Mouse (Mus musculus) layer of hippocampus, adult 9-11 months (tissue): Measurements from ENCODE around the gene Lsm6.

Experiments
- DNase-seq: peaks from one replicate; pipeline ENCODE4 v3.0.0; 2022

Gene Lsm6

GRCm38 (mm10) chr8:78801201-78801600 lies 19.7 kb downstream of the Lsm6 start:
- DNase-seq, result no peak

DNA sequence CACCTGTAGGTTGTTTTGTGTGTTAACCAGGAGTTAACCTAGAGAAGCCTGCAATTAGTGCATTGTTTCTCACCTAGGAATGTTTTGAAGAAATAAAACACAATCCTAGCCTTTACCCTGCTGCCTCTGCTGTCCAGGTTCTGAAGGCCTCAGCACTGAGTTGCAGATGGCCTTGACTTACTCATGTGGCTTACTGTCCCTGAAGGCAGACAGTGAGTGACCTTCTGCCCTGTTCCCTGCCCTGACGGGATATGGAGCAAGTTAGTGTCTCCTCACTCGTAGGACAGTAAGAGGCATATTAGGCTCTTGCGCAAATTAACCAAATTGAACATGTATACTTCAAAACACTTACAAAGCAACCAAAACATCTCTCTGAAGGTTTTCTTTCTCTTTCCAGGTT lies 22.3 kb downstream of the Lsm6 start:
- no peak for DNase-seq

DNA sequence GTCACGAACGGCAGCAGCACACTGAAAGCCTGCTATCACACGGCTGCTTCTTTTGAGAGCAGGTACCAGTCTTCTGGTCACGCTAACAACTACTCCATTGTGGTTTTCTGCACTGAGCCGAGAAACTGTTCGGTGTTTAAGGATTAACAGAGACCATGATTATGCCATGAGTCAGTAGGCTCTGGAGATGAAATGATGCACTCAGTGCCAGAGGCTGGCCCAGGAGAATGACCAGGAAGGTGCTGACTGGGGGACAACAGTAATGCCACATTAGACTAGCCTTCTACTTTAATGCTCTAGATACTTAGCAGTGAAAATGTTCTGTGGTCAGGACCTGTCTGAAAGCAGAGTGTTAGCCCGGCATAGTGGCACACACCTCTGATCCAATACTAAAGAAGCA lies 23.0 kb downstream of the Lsm6 start:
- DNase-seq, result no peak

DNA sequence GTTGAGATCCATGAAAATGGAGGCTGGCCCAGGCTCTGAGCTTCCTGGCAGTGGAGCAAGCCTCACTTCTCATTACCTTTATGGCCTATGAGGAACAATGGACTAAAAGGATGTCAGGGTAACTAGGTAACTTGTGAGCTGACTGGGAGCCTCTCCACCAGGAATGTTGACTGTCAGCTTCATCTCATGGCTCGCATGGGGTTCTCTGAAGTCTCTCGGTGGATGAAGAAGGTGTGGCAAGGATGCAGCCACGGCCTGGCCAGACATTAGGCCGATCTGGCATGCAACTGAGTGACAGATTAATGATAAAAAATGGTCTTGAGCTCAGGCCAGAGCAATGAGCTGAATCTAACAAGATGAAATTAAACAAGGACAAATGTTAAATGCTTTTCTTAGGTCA lies 27.7 kb downstream of the Lsm6 start:
- no peak for DNase-seq

DNA sequence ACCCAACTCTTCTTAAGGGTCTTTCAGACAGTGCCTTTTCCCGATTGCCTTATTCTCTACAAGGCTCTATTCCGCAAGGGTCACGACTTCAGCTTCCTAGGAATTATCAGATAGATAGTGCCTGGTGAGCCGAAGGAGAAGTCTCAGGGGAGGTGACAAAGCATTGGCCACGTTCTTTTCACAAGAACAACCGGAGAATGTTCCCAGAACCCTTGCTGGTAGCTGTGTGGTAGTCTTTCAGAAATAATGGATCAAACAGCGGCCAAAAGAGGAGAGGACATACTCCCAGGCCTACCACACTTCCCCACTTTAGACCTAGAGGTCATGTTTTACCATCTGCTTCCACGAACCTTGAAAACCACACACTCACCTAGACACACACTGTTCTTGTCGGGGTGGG lies 44.1 kb downstream of the Lsm6 start:
- DNase-seq, result no peak

DNA sequence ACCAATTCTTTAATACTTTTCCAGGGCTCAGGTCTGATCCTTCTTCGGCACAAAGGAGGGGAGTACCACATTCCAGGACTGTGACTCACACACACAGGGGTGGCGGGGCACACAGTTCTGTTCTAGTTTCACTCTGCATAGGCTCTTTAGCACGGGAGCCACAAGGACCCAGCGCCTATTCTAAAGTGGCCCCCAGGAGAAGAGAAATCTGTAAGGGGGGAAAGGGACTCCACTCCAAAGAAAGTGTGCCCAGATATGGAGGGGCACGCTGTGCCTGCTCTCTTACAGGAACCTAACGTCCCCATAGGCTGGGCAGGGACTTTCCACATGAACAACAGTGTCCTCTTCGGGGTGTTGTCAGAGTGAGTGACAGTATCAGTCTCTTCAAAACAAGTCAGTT lies 49.7 kb downstream of the Lsm6 start:
- no peak for DNase-seq

DNA sequence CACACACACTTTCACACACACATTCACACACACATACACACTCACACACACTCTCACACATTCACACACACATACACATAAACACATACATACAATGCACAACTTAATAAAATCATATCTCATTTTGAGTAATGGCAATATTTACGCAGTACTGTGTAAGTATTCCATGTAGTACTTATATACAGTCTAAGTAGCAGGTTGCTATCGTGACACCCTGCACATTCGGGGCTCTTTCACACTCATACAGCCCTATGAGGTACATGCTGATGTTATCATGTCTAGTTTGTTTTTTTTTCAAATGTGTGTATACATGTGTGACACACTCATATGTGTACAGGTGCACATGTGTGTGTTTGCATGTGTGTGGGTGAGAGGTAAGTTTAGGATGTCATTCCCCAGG lies 50.4 kb downstream of the Lsm6 start:
- no peak for DNase-seq

DNA sequence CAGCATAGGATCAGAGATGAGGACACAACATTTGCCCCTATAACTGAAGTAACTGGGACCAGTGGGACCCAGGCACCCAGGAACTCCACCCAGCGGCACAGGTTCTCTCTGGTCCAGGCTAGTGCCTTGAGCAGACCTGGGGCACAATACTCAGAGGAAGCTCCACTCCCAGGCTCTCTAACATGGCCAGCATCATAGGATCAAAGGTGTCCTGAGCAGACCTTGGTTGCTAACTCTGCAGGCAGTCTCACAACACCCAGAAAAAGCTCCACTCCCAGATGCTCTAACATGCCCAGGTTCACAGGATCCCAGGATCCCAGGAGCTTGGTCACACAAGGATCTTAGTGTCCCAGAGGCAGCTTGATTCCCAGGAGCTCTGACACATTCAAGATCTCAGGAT lies 55.4 kb downstream of the Lsm6 start:
- no peak for DNase-seq

DNA sequence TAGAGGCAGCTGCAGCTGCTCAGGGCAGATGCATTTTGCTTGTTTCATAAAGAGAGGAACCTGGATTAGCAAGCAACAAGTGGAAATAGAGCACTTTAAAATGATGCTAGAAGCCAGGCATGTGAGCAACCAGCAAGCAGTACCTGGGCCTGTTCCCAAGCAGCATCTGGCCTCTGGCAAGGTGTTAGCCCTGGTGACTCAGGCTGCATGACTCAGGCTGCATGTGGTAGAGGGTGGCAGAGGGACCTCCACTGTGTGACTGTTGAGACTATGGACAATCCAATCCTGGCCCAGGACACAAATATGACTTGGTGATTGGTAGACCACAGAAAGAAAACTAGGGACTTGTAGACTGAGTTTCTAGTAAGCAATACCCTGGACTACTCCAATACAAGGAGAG lies 56.0 kb downstream of the Lsm6 start:
- no peak for DNase-seq

DNA sequence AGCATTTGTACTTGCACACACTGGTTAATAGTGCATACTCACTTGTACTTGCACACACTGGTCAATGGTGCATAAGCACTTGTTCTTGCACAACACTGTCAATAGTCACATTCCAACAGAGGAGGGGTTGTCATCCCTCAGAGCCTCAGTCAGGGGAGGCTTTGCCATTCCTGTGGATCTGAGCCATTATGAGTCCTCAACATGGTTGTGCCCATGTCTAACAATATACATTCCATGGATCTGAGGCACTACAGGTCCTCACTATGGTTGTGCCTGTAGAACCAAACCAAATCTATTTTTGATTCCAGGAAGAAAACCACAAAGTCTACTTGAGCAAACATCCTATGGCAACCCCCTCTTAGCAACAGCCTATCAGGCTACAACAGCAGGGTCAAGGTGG lies 61.8 kb downstream of the Lsm6 start:
- DNase-seq, result no peak

GRCm38 (mm10) chr8:78754986-78755385 lies 66.0 kb downstream of the Lsm6 start:
- DNase-seq, result no peak
